Mouse (Mus musculus): ENCODE measurements at regions not wholly inside any gene's neighbourhood (a gene's known extent, or its start where the extent isn't known, plus 50 kb on each side); places are given as distances from the start of the nearest gene placed in this dataset.

DNA sequence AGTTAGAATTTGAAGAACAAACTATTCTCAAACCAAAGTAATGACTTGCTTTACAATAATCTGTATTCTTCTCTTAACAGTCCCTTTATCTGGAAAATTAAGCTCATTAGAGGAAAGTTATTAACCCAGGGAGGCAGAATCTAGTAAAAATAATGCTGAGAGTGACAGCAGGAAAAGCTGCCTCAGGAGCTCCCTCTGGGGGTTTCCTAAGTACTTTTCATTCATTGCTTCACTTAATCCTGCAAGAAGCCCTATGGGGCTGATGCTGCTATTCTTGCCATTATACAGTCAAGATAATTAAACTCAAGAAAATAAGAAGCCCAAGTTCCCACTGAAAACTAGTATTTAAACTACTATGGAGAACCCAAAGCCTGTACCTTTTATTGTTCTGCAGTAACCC is 3563.9 kb upstream of the Gm7489 start:
- Histone ChIP-seq H3K9me3 (replicated peaks; ENCODE audit: control insufficient read depth, low read length, poor library complexity, severe bottlenecking) (no peaks in the 10 kb centered on the region), H3K27ac (ENCODE audit: low read length) (no peak overlapping the region), H3K4me1 (ENCODE audit: control insufficient read depth, insufficient read depth, low read length) (no peaks in the 10 kb centered on the region), H3K36me3 (ENCODE audit: control insufficient read depth, insufficient read depth, low read length) (no peaks in the 10 kb centered on the region), H3K27me3 (ENCODE audit: control insufficient read depth, insufficient read depth, low read depth, low read length) (no peaks in the 10 kb centered on the region), H3K4me3 (ENCODE audit: low read depth, low read length) (no peak overlapping the region), H3K4me2 (ENCODE audit: low read length) (no peak overlapping the region), H3K9ac (ENCODE audit: low read depth, low read length) (no peak overlapping the region)
- ATAC-seq, result no peak

GRCm38 (mm10) chr15:50345536-50345935 is 3539.2 kb upstream of the Gm7489 start:
- Histone ChIP-seq H3K27me3 (ENCODE audit: control insufficient read depth, insufficient read depth, low read depth, low read length) (no peaks in the 10 kb centered on the region), H3K4me2 (ENCODE audit: low read length) (no peak overlapping the region), H3K4me3 (ENCODE audit: low read depth, low read length) (no peak overlapping the region), H3K27ac (ENCODE audit: low read length) (no peak overlapping the region), H3K9ac (ENCODE audit: low read depth, low read length) (no peak overlapping the region), H3K4me1 (ENCODE audit: control insufficient read depth, insufficient read depth, low read length) (no peaks in the 10 kb centered on the region), H3K36me3 (ENCODE audit: control insufficient read depth, insufficient read depth, low read length) (no peaks in the 10 kb centered on the region), H3K9me3 (replicated peaks; ENCODE audit: control insufficient read depth, low read length, poor library complexity, severe bottlenecking) (no peaks in the 10 kb centered on the region)
- WGBS, result 97% methylated on average over 5 of the region's 5 CpGs
- no peak for ATAC-seq

DNA sequence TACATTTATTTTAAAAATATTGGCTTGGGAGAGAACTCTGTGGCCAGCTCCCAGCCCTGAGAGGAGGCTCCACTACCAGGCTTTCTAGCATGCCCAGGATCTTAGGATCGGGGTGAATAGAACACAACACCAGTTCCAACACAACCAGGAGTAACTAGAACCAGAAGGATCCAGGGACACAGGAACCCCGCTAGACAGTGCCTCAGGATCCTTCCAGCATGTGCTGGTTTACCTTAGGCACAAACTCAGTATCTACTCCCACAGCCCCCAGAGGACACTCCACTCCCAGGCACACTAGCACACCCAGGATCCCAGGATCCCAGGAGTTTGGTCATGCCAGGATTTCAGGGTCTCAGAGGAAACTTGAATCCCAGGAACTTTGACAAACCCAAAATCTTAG is 3537.8 kb upstream of the Gm7489 start:
- H3K27ac ChIP-seq (ENCODE audit: low read length), result no peak overlapping the region
- ATAC-seq, result no peak
- H3K4me1 ChIP-seq (ENCODE audit: control insufficient read depth, insufficient read depth, low read length), result no peaks in the 10 kb centered on the region
- no peak overlapping the region for H3K9ac ChIP-seq (ENCODE audit: low read depth, low read length)
- H3K9me3 ChIP-seq (replicated peaks; ENCODE audit: control insufficient read depth, low read length, poor library complexity, severe bottlenecking), result no peaks in the 10 kb centered on the region
- no peak overlapping the region for H3K4me2 ChIP-seq (ENCODE audit: low read length)
- H3K4me3 ChIP-seq (ENCODE audit: low read depth, low read length), result no peak overlapping the region
- H3K36me3 ChIP-seq (ENCODE audit: control insufficient read depth, insufficient read depth, low read length), result no peaks in the 10 kb centered on the region
- no peaks in the 10 kb centered on the region for H3K27me3 ChIP-seq (ENCODE audit: control insufficient read depth, insufficient read depth, low read depth, low read length)
- 93% methylated on average over 2 of the region's 2 CpGs for WGBS

DNA sequence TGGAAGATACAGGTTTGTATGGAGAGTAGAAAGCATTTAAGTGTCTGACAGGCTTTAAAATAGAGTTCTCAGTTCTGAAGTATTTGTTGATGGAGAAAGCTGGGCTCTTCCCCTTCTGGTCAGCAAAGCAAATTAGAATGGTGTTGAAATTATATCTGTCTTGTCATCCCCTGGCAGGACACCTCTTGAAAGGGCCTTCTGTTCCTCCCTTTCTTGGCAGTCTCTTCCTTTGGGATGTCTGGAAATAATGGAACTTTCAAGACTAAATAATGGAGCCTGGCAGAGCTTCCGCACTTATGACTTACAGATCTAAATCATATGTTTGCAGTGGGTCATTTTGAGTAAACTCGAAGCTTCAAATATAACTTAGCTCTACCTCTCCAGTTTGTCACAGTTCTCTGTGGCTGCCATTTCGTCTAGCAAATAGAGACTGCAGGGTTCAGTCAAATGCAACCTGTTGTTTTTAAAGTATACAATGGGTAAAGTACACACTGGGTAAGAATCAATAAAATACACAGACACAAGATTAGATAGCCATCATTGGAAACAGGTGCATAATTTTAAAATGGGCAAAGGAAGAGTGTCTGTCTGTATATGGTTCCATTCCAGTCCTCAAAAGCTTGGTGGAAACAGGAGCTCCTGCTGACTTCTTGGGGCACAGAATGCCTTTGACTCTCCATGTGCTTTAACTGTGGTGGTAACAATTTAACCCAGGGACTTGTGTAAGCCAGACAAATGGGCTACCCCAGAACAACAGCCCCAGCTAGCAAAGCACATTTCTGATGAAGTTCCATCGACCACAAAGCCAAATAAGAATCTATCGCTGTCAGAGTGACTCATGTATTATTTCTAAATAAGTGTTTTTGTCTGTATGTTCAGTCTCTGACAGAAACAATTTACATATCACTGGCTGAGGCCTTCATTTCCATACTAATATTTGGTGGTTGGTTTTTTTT is 3524.4 kb upstream of the Gm7489 start:
- H3K9me3 ChIP-seq (replicated peaks; ENCODE audit: control insufficient read depth, low read length, poor library complexity, severe bottlenecking), result no peaks in the 10 kb centered on the region
- H3K27me3 ChIP-seq (ENCODE audit: control insufficient read depth, insufficient read depth, low read depth, low read length), result no peaks in the 10 kb centered on the region
- H3K4me2 ChIP-seq (ENCODE audit: low read length), result no peak overlapping the region
- H3K4me3 ChIP-seq (ENCODE audit: low read depth, low read length), result no peak overlapping the region
- no peaks in the 10 kb centered on the region for H3K36me3 ChIP-seq (ENCODE audit: control insufficient read depth, insufficient read depth, low read length)
- H3K9ac ChIP-seq (ENCODE audit: low read depth, low read length), result no peak overlapping the region
- no peak overlapping the region for H3K27ac ChIP-seq (ENCODE audit: low read length)
- no peak for ATAC-seq
- no peaks in the 10 kb centered on the region for H3K4me1 ChIP-seq (ENCODE audit: control insufficient read depth, insufficient read depth, low read length)
- WGBS, result 80% methylated on average over 5 of the region's 5 CpGs

DNA sequence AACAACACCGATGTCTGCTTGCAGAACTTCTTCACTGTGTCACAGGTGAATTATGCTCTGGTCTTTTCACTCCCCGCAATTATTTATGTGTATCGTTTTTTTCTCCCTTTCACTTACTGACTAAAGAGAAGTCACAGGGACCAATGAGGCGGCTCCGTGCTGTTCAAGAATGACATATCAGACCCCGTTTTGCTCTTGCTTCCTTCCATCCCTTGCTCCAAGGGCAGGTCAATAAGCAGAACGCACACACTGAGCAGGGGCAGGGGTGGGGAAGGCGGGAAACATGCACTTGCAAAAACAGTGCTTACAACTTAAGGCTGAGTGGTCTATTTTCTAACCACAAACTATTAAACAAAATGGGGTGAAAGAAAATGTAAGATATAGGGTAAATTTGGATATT is 3523.4 kb upstream of the Gm7489 start:
- no peak overlapping the region for H3K9ac ChIP-seq (ENCODE audit: low read depth, low read length)
- H3K36me3 ChIP-seq (ENCODE audit: control insufficient read depth, insufficient read depth, low read length), result no peaks in the 10 kb centered on the region
- no peaks in the 10 kb centered on the region for H3K9me3 ChIP-seq (replicated peaks; ENCODE audit: control insufficient read depth, low read length, poor library complexity, severe bottlenecking)
- H3K4me1 ChIP-seq (ENCODE audit: control insufficient read depth, insufficient read depth, low read length), result no peaks in the 10 kb centered on the region
- H3K27ac ChIP-seq (ENCODE audit: low read length), result no peak overlapping the region
- H3K4me3 ChIP-seq (ENCODE audit: low read depth, low read length), result no peak overlapping the region
- no peak for ATAC-seq
- WGBS, result 87% methylated on average over 8 of the region's 8 CpGs
- no peaks in the 10 kb centered on the region for H3K27me3 ChIP-seq (ENCODE audit: control insufficient read depth, insufficient read depth, low read depth, low read length)
- no peak overlapping the region for H3K4me2 ChIP-seq (ENCODE audit: low read length)

DNA sequence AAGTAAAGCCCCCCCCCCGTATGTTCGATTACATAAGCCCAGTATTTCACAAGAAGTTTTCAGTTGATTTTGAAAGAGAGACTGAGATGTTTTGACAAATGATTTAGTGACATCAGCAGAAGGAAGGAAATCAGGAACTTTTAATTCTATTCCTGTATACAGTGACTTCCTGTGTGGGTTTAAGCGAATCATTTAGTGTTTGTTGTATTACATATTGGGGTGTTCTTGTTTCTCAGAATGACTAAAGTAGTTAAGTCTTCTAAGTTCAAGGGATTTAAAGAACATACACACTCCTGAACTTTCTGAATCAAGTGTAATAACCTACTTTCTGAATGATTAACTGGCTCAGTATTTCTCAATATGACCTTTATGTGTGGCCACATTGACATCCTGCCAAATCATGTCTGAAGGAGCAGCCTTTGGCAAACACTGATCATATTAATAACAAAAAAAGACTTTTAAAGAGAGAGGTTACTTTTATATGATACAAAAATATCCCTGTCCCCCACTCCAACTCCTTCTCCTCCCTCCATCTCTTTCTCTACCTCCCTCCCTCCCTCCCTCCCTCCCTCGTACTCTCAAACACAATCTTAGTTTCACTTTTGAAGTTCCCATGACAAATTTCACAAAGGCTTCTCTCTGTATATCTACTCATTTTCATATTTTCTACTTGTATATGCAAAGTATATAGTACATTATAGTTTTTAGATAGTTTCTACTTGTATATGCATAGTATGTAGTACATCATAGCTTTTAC is 3522.8 kb upstream of the Gm7489 start:
- ATAC-seq, result no peak
- Histone ChIP-seq H3K36me3 (ENCODE audit: control insufficient read depth, insufficient read depth, low read length) (no peaks in the 10 kb centered on the region), H3K9me3 (replicated peaks; ENCODE audit: control insufficient read depth, low read length, poor library complexity, severe bottlenecking) (no peaks in the 10 kb centered on the region), H3K9ac (ENCODE audit: low read depth, low read length) (no peak overlapping the region), H3K4me2 (ENCODE audit: low read length) (no peak overlapping the region), H3K4me1 (ENCODE audit: control insufficient read depth, insufficient read depth, low read length) (no peaks in the 10 kb centered on the region), H3K4me3 (ENCODE audit: low read depth, low read length) (no peak overlapping the region), H3K27me3 (ENCODE audit: control insufficient read depth, insufficient read depth, low read depth, low read length) (no peaks in the 10 kb centered on the region), H3K27ac (ENCODE audit: low read length) (no peak overlapping the region)
- WGBS, result 92% methylated on average over 4 of the region's 4 CpGs

GRCm38 (mm10) chr15:50400006-50400781 is 3484.5 kb upstream of the Gm7489 start:
- H3K9me3 ChIP-seq (replicated peaks; ENCODE audit: control insufficient read depth, low read length, poor library complexity, severe bottlenecking), result no peaks in the 10 kb centered on the region

GRCm38 (mm10) chr15:50401386-50401785 is 3483.3 kb upstream of the Gm7489 start:
- WGBS, result 93% methylated on average over 2 of the region's 2 CpGs
- H3K4me1 ChIP-seq (ENCODE audit: control insufficient read depth, insufficient read depth, low read length), result no peaks in the 10 kb centered on the region
- no peak overlapping the region for H3K27ac ChIP-seq (ENCODE audit: low read length)
- H3K4me2 ChIP-seq (ENCODE audit: low read length), result no peak overlapping the region
- no peak overlapping the region for H3K9ac ChIP-seq (ENCODE audit: low read depth, low read length)
- H3K27me3 ChIP-seq (ENCODE audit: control insufficient read depth, insufficient read depth, low read depth, low read length), result no peaks in the 10 kb centered on the region
- no peaks in the 10 kb centered on the region for H3K9me3 ChIP-seq (replicated peaks; ENCODE audit: control insufficient read depth, low read length, poor library complexity, severe bottlenecking)
- H3K36me3 ChIP-seq (ENCODE audit: control insufficient read depth, insufficient read depth, low read length), result no peaks in the 10 kb centered on the region
- H3K4me3 ChIP-seq (ENCODE audit: low read depth, low read length), result no peak overlapping the region
- ATAC-seq, result no peak

More at GRCm38 (mm10) chr15:50400006-50400781, 3484.5 kb upstream of the Gm7489 start:
- Histone ChIP-seq H3K27me3 (ENCODE audit: control insufficient read depth, insufficient read depth, low read depth, low read length) (no peaks in the 10 kb centered on the region), H3K9ac (ENCODE audit: low read depth, low read length) (no peak overlapping the region), H3K4me1 (ENCODE audit: control insufficient read depth, insufficient read depth, low read length) (no peaks in the 10 kb centered on the region), H3K36me3 (ENCODE audit: control insufficient read depth, insufficient read depth, low read length) (no peaks in the 10 kb centered on the region), H3K27ac (ENCODE audit: low read length) (no peak overlapping the region), H3K4me3 (ENCODE audit: low read depth, low read length) (no peak overlapping the region), H3K4me2 (ENCODE audit: low read length) (no peak overlapping the region)
- WGBS, result 85% methylated on average over 7 of the region's 7 CpGs
- no peak for ATAC-seq

Data from midbrain, embryonic 16.5 days (tissue).